In the genomic region with DNA sequence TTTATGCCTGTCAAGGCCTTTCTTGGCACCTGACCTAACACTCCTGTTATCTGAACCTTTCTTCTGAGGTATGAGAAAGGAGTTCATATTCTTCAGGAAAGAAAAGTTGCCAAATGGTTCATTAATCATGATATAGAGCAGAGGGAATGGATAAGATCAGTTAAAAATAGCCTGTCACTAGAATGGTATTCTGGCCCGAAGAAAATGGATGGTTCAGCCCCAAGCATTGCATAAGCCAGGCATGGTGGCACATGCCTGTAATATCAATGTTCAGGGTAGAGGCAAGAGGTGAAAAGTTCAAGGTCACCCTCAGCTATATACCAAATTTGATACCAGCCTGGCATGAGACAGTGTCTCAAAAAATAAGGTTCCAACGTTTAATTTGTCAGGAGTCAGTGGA, we compare ENCODE assay signal across 28 mouse cellular contexts.
A peak's percentile ranks its signal among the peaks of the same experiment; 100 is the strongest.
DNase-seq lines count a peak whose midpoint lies in the region; ATAC-seq lines count a peak whose summit lies in the region.
"Had no signal": no experiment of that assay in that cellular context is flagged by ENCODE, and none has a peak within 500 bp of the region (broad histone marks: within the 10 kb centered on the region; RNA-seq: fewer than 3 reads in every experiment).

No protein-coding gene starts in this region.

- whole genome bisulfite sequencing in kidney, embryonic 14.5 days = 40% methylated on average over 2 of the region's 2 CpGs
- 28% methylated on average over 2 of the region's 2 CpGs for WGBS in kidney, embryonic 16.5 days

- H3K9ac ChIP-seq in kidney, embryonic 14.5 days (ENCODE audit: low read depth, low read length) = no peak overlapping the region
- H3K9ac ChIP-seq in kidney, embryonic 16.5 days (replicated peaks; ENCODE audit: low read length) = no peak overlapping the region
- H3K9ac ChIP-seq: embryonic facial prominence, embryonic 13.5 days; embryonic facial prominence, embryonic 15.5 days; forebrain, embryonic 12.5 days had no signal

- H3K27me3 ChIP-seq in kidney, embryonic 14.5 days (ENCODE audit: control insufficient read depth, insufficient read depth, low read length) = no peaks in the 10 kb centered on the region
- H3K27me3 ChIP-seq in kidney, embryonic 16.5 days (ENCODE audit: insufficient read depth, low read length) = no peaks in the 10 kb centered on the region
- H3K27me3 ChIP-seq: CH12.LX; embryonic facial prominence, embryonic 13.5 days; embryonic facial prominence, embryonic 15.5 days; forebrain, embryonic 12.5 days had no signal

- no peaks in the 10 kb centered on the region for H3K36me3 ChIP-seq in kidney, embryonic 14.5 days (ENCODE audit: control insufficient read depth, insufficient read depth, low read length)
- H3K36me3 ChIP-seq in kidney, embryonic 16.5 days (ENCODE audit: insufficient read depth, low read length) = no peaks in the 10 kb centered on the region
- H3K36me3 ChIP-seq: embryonic facial prominence, embryonic 13.5 days; embryonic facial prominence, embryonic 15.5 days; forebrain, embryonic 10.5 days; forebrain, embryonic 12.5 days; G1E had no signal

- H3K4me1 ChIP-seq in kidney, embryonic 14.5 days (ENCODE audit: control insufficient read depth, insufficient read depth, low read length) = no peaks in the 10 kb centered on the region; the same call in 1 of the 2 replicates
- no peaks in the 10 kb centered on the region for H3K4me1 ChIP-seq in kidney, embryonic 16.5 days (ENCODE audit: insufficient read depth, low read length)
- no peaks in the 10 kb centered on the region for H3K4me1 ChIP-seq in brown adipose tissue, adult 24 weeks (ENCODE audit: control insufficient read depth, insufficient read depth, insufficient read length, low read length)
- H3K4me1 ChIP-seq: embryonic facial prominence, embryonic 15.5 days; forebrain, embryonic 12.5 days had no signal

- H3K9me3 ChIP-seq in kidney, embryonic 14.5 days (ENCODE audit: control insufficient read depth, low read length) = no peaks in the 10 kb centered on the region
- no peaks in the 10 kb centered on the region for H3K9me3 ChIP-seq in kidney, embryonic 16.5 days (ENCODE audit: low read length)
- H3K9me3 ChIP-seq: embryonic facial prominence, embryonic 13.5 days; embryonic facial prominence, embryonic 15.5 days; forebrain, embryonic 10.5 days; forebrain, embryonic 12.5 days; G1E had no signal

- H3K27ac ChIP-seq in kidney, embryonic 14.5 days (ENCODE audit: low read depth, low read length) = no peak overlapping the region
- H3K27ac ChIP-seq in kidney, embryonic 16.5 days (ENCODE audit: low read length) = no peak overlapping the region
- H3K27ac ChIP-seq in brown adipose tissue, adult 24 weeks (replicated peaks; ENCODE audit: low read depth, low read length) = 0 out of 2 replicates have a peak overlapping the region, but pooled peaks have one; percentile 8
- H3K27ac ChIP-seq: embryonic facial prominence, embryonic 13.5 days; embryonic facial prominence, embryonic 15.5 days; forebrain, embryonic 10.5 days; forebrain, embryonic 12.5 days had no signal

- no peak overlapping the region for H3K4me2 ChIP-seq in kidney, embryonic 14.5 days (replicated peaks; ENCODE audit: low read depth, low read length)
- no peak overlapping the region for H3K4me2 ChIP-seq in kidney, embryonic 16.5 days (replicated peaks; ENCODE audit: low read depth, low read length)
- H3K4me2 ChIP-seq: embryonic facial prominence, embryonic 13.5 days; embryonic facial prominence, embryonic 15.5 days; forebrain, embryonic 12.5 days had no signal

- peak; percentile 86 for ATAC-seq in kidney, embryonic 14.5 days (ENCODE audit: low FRiP score, low TSS enrichment)
- ATAC-seq in kidney, embryonic 16.5 days (ENCODE audit: low FRiP score, low TSS enrichment) = peak; percentile 46; the same call in 1 of the 2 replicates
- ATAC-seq: activated CD4-positive, CD25-positive, alpha-beta regulatory T cell, adult 4 months; CD4-positive, CD25-positive, alpha-beta regulatory T cell, adult 4 months; forebrain, embryonic 14.5 days; forebrain, embryonic 16.5 days; Patski had no signal

- no peak for DNase-seq in kidney, postnatal 4 days
- no peak for DNase-seq in kidney, adult 18-20 months
- DNase-seq: adrenal gland, adult 8-10 months; adrenal gland, postnatal 14 days; adrenal gland, postnatal 36 days; B cell, adult 2 months; cerebellum, adult 11 months; cerebellum, adult 18-20 months; cerebellum, adult 8-10 months; cerebellum, adult 9-11 months; cerebellum, postnatal 14 days; cerebellum, postnatal 36 days; embryo, embryonic 11 days had no signal

- H3K4me3 ChIP-seq in kidney, embryonic 14.5 days (ENCODE audit: low read length) = no peak overlapping the region
- no peak overlapping the region for H3K4me3 ChIP-seq in kidney, embryonic 16.5 days (ENCODE audit: low read length)
- H3K4me3 ChIP-seq in brown adipose tissue, adult 24 weeks (ENCODE audit: insufficient read depth, low read depth, low read length) = no peak overlapping the region
- H3K4me3 ChIP-seq: embryonic facial prominence, embryonic 13.5 days; embryonic facial prominence, embryonic 15.5 days; erythroblast, embryonic 14.5 days; forebrain, embryonic 10.5 days; forebrain, embryonic 12.5 days had no signal
